Mouse (Mus musculus) E14TG2a.4 (cell line): Measurements from ENCODE around the gene Klf7.

ENCODE experiments used
- CTCF ChIP-seq: conservative IDR thresholded peaks from 2 replicates; pipeline ENCODE4 v1.5.1; 2014; ENCODE audit warnings: low read length
- NANOG ChIP-seq: IDR thresholded peaks from 2 replicates; pipeline ENCODE4 v1.6.1; 2014; ENCODE audit warnings: borderline replicate concordance, low read length, mixed read lengths

DNA sequence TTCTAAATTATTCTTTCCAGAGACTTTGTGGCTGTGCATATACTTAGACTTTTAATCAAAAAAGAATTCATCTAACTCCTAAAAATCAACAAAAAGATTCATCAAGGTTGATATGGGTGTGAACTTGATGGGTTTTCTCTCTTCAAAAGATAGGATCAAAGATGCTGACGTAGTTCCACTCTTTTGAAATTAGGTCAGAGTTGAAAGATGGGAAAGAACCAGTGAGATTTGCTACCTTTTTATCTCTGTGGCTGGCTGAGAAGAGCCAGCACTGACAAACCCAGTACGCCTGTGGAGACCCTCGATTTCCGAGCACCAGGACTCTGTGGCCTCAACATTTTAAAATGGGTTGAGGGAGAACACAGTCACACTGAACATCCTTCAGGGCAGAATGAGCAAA is 36.2 kb downstream of the Klf7 start:
- no peak for TF ChIP-seq NANOG
- TF ChIP-seq CTCF: no peak
